Mouse (Mus musculus): ENCODE data around the gene Ttc7b.

Gene Ttc7b

GRCm38 (mm10) chr12:100445686-100446085 is 74.9 kb downstream of the Ttc7b start:
- no peak for DNase-seq

- no peak for DNase-seq
These were observed 75.4 kb downstream of the Ttc7b start for GRCm38 (mm10) chr12:100445271-100445670.

GRCm38 (mm10) chr12:100444671-100445165 is 75.9 kb downstream of the Ttc7b start:
- no peak for DNase-seq

DNA sequence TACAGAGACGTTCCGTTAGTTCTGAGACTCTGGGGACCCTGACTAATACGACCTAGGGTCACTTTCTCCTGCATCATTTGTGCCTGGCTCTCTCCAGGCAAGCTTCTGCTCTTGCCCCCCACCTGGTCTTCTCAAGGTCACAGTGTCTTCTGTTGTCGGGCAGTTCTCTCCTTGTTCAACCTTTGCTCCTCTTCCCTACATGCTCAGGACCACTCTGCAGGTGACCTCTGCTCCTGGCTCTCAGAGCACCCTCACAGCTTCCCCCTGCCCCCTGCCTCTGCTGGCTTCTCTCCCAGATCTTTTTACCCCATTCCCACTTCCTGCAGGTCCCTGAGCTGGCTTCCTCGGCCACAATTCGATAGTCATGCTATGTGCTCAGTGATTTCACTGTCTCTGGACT is 77.2 kb downstream of the Ttc7b start:
- no peak for DNase-seq

DNA sequence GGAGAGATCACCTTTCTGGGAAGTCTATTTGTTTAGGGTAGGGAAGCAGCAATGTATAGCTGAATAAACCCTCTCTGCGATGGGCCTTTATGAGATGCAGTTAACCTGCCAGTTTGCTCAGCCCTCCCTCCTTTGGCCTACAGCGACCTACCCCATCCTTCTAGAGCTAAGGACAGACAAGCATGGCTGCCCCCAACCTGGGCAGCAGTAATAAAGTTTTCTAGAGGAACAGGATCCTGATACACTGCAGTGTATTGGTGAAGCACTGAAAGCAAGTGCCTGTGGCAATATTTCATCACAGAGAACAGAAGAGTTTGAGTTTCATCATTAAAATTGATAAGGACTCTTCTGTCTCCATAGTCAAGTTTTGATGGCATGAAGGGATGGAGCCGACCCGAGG is 79.0 kb downstream of the Ttc7b start:
- DNase-seq = no peak

DNA sequence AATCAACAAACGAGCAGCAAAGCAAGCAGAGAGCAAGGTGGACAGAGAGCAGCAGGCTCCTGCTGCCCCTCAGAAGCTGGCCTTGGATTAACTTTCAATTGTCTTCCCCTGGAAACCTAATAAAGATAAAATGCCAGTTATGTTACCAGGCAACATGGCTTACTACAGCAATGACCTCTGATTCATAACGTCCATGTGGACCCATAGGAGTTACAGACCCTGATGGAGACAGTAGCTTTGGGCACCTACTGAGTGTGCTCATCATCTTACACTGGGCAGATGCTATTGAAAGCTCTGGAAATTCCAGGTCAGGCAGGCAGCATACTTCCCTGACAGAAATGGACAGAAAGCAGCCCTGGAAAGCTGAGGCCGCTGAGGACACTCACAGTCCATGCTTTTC is 80.7 kb downstream of the Ttc7b start:
- DNase-seq = no peak

DNA sequence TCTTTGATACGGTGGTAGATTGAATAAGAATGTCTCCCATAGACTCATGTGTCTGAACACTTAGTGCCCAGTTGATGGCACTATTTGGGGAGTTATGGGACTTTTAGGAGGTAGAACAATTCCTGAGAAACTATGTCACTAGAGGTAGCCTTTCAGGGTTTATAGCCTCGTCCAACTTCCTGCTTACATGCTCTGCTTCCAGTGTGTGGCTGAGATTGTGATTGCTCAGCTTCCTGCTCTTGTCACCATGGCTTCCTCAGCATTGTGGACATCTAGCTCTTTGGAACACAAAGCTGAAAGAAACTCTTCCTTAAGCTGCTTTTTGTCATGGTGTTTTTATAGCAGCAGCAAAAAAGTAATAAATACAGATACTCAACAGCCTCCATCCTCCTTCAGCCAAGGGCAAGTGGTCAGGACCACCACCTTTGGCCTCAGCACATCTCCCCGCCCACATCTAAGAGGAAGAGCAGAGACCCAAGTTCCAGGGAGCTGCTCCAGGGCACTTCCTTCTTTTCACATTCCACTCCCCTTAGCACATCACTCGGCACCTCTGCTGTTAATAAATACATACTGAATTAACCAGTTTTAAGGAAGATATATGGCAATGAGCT is 81.4 kb downstream of the Ttc7b start:
- DNase-seq = peak; percentile 32 to 53

DNA sequence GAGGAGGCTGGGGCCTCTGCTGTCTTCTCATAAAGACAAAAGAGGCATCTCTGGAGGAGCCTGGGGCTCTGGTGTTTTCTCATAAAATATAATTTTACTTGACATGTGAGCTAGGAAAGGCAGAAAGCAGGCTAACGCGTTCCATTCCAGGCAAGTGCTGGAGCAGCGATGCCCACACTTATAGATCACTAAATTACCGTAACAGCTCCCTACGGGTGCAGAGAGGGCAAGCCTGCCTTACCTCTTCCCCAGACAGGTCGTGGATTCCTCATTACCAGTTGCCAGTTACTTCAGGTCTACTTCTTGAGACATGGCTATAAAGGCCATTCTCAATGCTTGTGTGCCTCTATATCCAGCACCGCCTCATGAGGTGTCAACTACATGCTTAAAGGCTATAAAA is 82.1 kb downstream of the Ttc7b start:
- DNase-seq = no peak

- no peak for DNase-seq
These were observed 82.8 kb downstream of the Ttc7b start for GRCm38 (mm10) chr12:100437862-100438261.

DNA sequence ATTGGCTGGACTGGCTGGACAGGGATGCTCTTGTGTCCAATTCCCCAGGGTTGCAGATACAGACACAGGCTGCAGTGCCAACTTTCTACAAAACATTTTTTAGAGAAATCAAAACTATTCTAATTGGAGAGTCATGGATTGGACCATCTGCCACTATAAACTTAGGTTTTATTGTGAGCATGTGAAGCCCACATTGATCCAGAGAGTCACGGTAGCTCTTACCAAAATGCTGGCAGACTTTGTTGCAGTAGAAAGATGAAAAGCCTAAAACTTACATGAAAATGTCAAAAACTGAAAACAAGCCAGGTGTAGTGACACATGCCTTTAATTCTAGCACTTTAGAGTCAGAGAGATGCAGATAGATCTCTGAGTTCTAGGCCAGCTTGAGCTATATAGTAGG is 84.9 kb downstream of the Ttc7b start:
- DNase-seq = no peak

DNA sequence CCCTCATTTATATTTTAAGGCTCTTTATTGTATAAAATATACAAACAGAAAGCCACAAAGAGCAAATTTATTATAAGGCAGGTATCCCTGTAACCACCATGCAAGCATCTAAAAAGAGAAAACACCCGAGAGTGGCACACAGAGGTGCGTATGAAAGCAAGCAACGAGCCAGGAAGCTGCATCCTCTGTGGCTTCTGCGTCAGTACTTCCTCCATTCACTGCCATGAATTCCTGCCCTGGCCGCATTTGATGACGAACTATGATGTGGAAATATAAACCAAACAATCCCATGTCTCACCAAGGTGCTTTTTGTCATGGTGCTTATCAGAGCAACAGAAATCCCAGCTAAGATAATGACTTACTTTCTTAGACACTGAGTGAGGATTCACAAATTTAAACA is 88.8 kb downstream of the Ttc7b start:
- DNase-seq = no peak

GRCm38 (mm10) chr12:100429414-100430114 is 91.1 kb downstream of the Ttc7b start:
- DNase-seq = no peak

- no peak for DNase-seq
These were observed 92.4 kb downstream of the Ttc7b start for GRCm38 (mm10) chr12:100428183-100428582.

- DNase-seq = no peak
These were observed 94.4 kb downstream of the Ttc7b start for GRCm38 (mm10) chr12:100426212-100426611.

DNA sequence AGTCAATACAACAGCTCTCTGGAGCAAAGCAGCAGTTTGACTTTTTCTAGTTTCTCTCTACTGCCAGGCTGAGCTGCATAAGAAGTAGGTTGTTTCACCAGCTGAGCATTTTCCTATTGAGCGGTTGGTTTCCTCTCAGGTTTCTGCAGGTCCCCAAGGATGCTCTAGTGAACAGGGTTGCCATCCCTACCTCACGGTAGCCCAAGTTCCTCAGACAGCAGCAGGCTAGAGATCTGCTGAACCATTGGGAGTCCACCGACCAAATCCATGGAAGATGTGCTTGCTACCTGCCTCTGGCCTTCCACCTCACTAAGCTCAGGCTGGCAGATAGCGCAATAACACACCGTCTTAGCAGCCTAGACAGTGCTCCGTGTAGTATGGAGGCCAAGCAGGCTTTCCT is 95.6 kb downstream of the Ttc7b start:
- DNase-seq = no peak

GRCm38 (mm10) chr12:100422286-100422820 is 98.3 kb downstream of the Ttc7b start:
- DNase-seq = peak; percentile 78 to 93

GRCm38 (mm10) chr12:100421538-100421937 is 99.1 kb downstream of the Ttc7b start:
- DNase-seq = peak in 1 of 2 experiments; percentile 49

- DNase-seq = no peak
These were observed 99.7 kb downstream of the Ttc7b start for GRCm38 (mm10) chr12:100420903-100421302.

DNA sequence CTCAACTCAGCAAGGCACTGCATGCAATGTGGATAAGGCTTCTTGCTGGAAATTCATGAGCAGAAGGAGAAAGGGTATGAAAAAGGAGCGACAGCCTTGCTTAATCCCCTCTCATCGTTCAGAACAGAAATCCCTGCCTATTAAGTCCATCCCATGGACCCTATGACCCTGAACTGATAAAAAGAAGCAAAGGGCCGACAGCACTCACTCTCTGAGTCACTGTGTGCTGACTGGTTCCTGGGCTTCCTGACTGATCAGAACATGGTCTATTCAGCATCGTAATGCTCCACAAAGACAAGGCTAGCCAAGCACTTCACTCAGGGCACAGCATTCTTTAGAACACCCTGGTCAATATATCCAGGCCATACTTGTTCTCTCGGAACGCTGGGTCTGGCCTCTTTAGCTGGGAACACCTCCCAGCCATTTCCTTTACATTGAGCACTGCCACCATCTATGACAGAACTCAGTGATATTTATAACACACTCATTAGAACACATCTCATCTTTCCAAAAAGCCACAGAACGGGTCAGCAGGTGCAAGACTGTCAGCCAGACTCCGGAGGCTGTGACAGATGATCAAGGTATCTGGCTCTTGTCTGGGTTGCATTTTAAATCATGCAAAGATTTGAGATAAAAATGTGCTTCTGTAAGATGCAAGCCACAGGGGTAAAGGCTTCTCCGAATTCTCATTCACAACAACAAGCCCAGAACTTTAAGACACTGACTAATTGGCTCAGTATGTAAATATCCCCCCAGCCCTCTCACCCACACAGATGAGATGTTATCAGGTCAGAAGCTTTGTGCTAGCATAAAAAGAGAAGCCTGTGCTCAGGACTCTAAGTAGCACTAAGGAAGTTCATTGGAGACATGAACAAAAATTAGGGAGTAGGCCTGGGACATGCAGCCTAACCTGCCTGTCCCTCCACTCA is 100.4 kb downstream of the Ttc7b start:
- DNase-seq = no peak

DNA sequence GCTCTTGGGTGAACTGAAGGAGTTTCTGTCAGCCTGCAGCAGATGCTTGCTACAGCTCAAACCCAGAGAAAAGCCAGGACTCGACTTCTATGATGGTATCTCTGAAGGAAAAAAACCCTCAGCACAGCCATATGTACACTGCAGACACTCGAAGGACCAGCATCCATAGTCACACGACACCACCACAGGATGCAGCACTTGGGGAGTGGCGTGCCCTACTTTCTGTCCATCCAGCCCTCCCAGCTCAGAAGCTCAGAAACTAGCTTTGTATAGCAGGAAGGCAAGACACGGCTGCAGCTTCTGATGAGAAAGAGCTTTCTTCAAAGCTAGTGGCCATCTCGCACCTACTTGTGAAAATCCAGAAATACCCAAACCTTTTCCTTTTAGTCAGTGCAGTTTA is 104.8 kb downstream of the Ttc7b start:
- DNase-seq = no peak

DNA sequence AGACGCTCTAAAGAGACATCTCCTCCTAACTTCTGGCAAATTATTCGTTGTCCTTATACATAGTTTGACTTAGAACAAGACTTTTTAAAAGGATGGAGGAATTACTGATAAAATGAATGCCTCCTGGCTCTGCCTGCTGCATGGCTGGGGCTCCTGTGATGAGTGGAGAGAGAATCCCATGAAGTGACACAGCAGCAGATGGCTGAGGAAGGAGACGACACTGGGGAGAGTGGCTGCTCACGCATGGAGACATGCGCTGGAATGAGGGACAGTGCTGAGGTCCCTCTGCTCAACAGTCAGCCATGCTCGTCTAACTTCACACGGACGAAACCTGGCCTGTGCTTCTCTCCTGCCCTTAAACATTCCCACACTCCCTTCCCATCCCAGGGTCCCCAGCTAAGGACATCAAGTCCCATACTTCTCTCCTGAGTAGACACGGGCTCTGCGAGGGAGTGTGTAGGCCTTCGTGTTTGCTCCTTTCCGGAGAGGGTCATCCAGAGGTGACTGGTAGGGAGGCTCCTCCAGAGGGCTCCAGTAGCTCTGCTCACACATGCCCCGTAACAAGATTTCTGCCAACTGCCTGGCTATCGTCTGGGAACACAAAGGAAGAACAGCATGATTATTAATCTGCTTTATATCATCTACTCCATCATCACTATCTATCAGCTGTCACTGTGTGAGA is 105.8 kb downstream of the Ttc7b start:
- DNase-seq = no peak

DNA sequence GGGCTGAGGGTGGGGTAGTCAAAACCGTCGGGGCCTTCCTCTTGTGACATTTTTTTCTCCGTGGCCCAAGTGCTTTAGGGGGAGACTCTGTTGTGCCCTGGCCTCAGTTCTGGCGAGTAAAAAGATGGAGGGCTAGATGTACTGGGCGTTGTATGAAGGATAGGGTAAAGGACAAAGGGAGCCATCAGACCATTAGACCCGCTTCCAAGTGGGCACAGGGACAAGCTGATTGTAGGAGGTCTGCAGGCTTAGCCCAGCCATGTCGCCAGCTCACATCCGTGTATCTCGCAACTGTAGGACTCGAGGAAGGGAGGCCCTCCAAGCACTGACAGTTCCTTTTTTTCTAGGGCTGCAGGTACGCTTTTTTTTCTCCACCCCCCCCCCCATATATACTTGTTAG is 111.9 kb downstream of the Ttc7b start:
- no peak for DNase-seq

DNA sequence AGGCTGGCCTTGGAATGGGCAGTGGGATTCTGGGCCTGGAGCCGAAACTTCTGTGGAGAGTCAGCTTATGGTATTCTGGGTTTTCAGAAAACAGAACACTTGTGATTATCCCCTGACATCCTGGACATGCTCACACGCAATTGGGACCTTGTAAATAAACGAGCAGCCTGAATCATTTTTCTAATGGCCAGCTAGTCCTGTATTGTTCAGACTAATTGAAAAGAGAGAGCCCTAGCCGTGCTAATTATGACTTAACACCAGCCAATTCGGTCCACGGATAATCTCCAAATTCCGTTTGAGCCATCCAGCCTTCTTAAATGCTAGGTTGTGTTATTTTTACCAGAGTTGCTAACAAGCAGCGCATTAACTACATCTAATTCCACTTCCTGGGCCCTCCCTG is 112.5 kb downstream of the Ttc7b start:
- DNase-seq = no peak
